25 mouse cellular contexts compared by ENCODE assay signal in the genomic region with DNA sequence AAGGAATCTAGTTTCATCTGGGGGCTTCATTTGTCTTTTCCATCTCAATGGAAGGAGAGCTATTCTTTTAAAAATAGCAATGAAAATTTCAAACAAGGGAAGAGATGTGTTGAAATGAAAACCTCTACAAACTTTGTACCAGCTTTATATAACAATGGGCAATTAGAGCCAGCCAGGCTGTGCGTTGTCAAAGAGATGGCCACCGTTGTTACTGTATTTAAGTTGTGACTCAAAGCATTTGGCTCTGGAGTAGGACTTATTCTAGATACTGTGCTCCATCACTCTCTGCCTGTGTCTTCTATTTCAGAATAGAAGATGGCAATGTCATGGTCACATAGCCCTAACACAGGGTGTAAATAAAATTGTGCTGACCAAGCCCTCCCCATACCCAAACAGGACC.
DNase-seq lines count a peak whose midpoint lies in the region; ATAC-seq and TF ChIP-seq lines count a peak whose summit lies in the region.
"Had no signal": no experiment of that assay in that cellular context is flagged by ENCODE, and none has a peak within 500 bp of the region (broad histone marks: within the 10 kb centered on the region; RNA-seq: fewer than 3 reads in every experiment).

No protein-coding gene starts in this region.

- no peak for DNase-seq in frontal cortex, postnatal 36 days (ENCODE audit: low spot score in 2 of 2)
- no peak for DNase-seq in layer of hippocampus, adult 2 months (ENCODE audit: low spot score in 2 of 2)
- DNase-seq in layer of hippocampus, postnatal 36 days = no peak
- DNase-seq in right cerebral cortex, adult 18-20 months = peak; percentile 43
- DNase-seq in right cerebral cortex, postnatal 4 days = no peak
- DNase-seq in telencephalon, adult 2 months (ENCODE audit: low read depth, low spot score) = peak; percentile 72
- no peak for DNase-seq in thymus, adult 18-20 months
- DNase-seq: adrenal gland, adult 8-10 months; adrenal gland, postnatal 14 days; adrenal gland, postnatal 36 days; B cell, adult 2 months; cerebellum, adult 11 months; cerebellum, adult 18-20 months; cerebellum, adult 8-10 months; cerebellum, adult 9-11 months; cerebellum, postnatal 14 days; cerebellum, postnatal 36 days had no signal

- TF ChIP-seq CTCF in layer of hippocampus, adult 2 months (conservative IDR thresholded peaks at IDR 0.05) = no peak

- H3K27ac ChIP-seq in layer of hippocampus, adult 2 months = peak overlapping the region; percentile 75
- H3K27ac ChIP-seq: embryonic facial prominence, embryonic 10.5 days; embryonic facial prominence, embryonic 12.5 days; forebrain, embryonic 13.5 days; forebrain, embryonic 15.5 days had no signal

- peak; percentile 73 for ATAC-seq in frontal cortex, adult (ENCODE audit: low TSS enrichment)
- ATAC-seq: activated CD4-positive, CD25-positive, alpha-beta regulatory T cell, adult 4 months; CD4-positive, CD25-positive, alpha-beta regulatory T cell, adult 4 months; forebrain, embryonic 13.5 days; forebrain, embryonic 15.5 days; Patski had no signal

- no peak overlapping the region for H3K4me3 ChIP-seq in layer of hippocampus, adult 2 months
- H3K4me3 ChIP-seq: embryonic facial prominence, embryonic 10.5 days; embryonic facial prominence, embryonic 12.5 days; forebrain, embryonic 13.5 days; forebrain, embryonic 15.5 days had no signal

Comparison
In these comparisons a context has a peak if more than half of its experiments do, and no peak if none do; other contexts are left out.
1. DNase-seq: peak in right cerebral cortex, adult 18-20 months (single experiment) and telencephalon, adult 2 months (single experiment); none in frontal cortex, postnatal 36 days (0 of 2), layer of hippocampus, adult 2 months (0 of 2), layer of hippocampus, postnatal 36 days (0 of 2), right cerebral cortex, postnatal 4 days (single experiment) and thymus, adult 18-20 months (0 of 2).